Mouse (Mus musculus): ENCODE results near the gene Smyd1. TPM values are rescaled to one million over a fixed set of nuclear protein-coding genes. Genes with fewer than 3 reads are reported as not detected.

Smyd1 gene
- total and polyA plus RNA-seq, 3 experiments, result 0.08 to 0.37 (median 0.08) TPM

GRCm38 (mm10) chr6:71262142-71262833 lies 59.7 kb downstream of the Smyd1 start:
- in situ Hi-C loops (cut with MboI; ENCODE audit: low pct_ligation_motif_present, low pct_unique_long_range_greater_than_20kb, low sequenced_read_pairs), result loop anchor here (10.0 kb wide), 1 partner anchor 97 kb away; no protein-coding TSS in a partner anchor

GRCm38 (mm10) chr6:71261060-71261459 lies 61.0 kb downstream of the Smyd1 start:
- H3K79me2 ChIP-seq (replicated peaks; ENCODE audit: control insufficient read depth, extremely low read depth, insufficient read depth, poor library complexity, severe bottlenecking), result no peaks in the 10 kb centered on the region
- no peaks in the 10 kb centered on the region for H3K36me3 ChIP-seq (replicated peaks in 1 of 2; ENCODE audit: control insufficient read depth in 1 of 2, insufficient read depth in 1 of 2, low read length in 1 of 2)
- no peak overlapping the region for H3K27ac ChIP-seq (ENCODE audit: insufficient read depth, low read depth)
- TF ChIP-seq POLR2AphosphoS2 (IDR thresholded peaks at IDR 0.05; ENCODE audit: low read depth, low read length) (no peak), SMC3 (IDR thresholded peaks at IDR 0.05; ENCODE audit: low read depth, low read length) (no peak), TCF12 (IDR thresholded peaks at IDR 0.05; ENCODE audit: low read depth, low read length) (no peak), RAD21 (IDR thresholded peaks at IDR 0.05; ENCODE audit: low read depth, low read length) (no peak), ZMIZ1 (IDR thresholded peaks at IDR 0.05; ENCODE audit: low read depth, low read length) (no peak), ZNF384 (IDR thresholded peaks at IDR 0.05; ENCODE audit: low read depth, low read length) (no peak), KAT2A (IDR thresholded peaks at IDR 0.05; ENCODE audit: insufficient replicate concordance, low read length) (no peak), NELFE (IDR thresholded peaks at IDR 0.05; ENCODE audit: low read depth, low read length) (no peak), GABPA (IDR thresholded peaks at IDR 0.05; ENCODE audit: insufficient replicate concordance, low read depth, low read length) (no peak), ETS1 (conservative IDR thresholded peaks at IDR 0.05; ENCODE audit: low read depth, low read length) (no peak), ZKSCAN1 (IDR thresholded peaks at IDR 0.05; ENCODE audit: borderline replicate concordance, low read depth, low read length) (no peak), TBP (conservative IDR thresholded peaks at IDR 0.05; ENCODE audit: low read depth, low read length) (no peak), USF2 (conservative IDR thresholded peaks at IDR 0.05; ENCODE audit: low read depth, low read length) (no peak), BHLHE40 (IDR thresholded peaks at IDR 0.05; ENCODE audit: low read depth, low read length) (no peak), NRF1 (IDR thresholded peaks at IDR 0.05; ENCODE audit: low read depth, low read length) (no peak), CTCF (conservative IDR thresholded peaks at IDR 0.05 in 1 of 2, IDR thresholded peaks at IDR 0.05 in 1 of 2; ENCODE audit: low read depth in 2 of 2, low read length in 2 of 2) (no peak), SIN3A (IDR thresholded peaks at IDR 0.05; ENCODE audit: low read length) (no peak)
- no peak overlapping the region for H3K4me3 ChIP-seq (replicated peaks in 1 of 3; ENCODE audit: low read depth in 2 of 3, low read length in 2 of 3, poor library complexity in 1 of 3)
- dilution Hi-C loops (cut with MboI; ENCODE audit: extremely low pct_ligation_motif_present, extremely low pct_unique_long_range_greater_than_20kb, low sequenced_read_pairs), result no loop called here
- in situ Hi-C loops (cut with MboI; ENCODE audit: low pct_ligation_motif_present, low pct_unique_long_range_greater_than_20kb, low sequenced_read_pairs), result loop anchor here (10.0 kb wide), 1 partner anchor 96 kb away; no protein-coding TSS in a partner anchor
- peaks cover 13 to 16% of the 10 kb centered on the region in 2 experiments; a peak in 3 of 4 replicates for H3K4me1 ChIP-seq (ENCODE audit: control insufficient read depth in 1 of 2, insufficient read depth in 2 of 2)
- no peaks in the 10 kb centered on the region for H3K9me3 ChIP-seq (replicated peaks; ENCODE audit: low read length)
- H3K9ac ChIP-seq (ENCODE audit: insufficient read depth, low read depth), result no peak overlapping the region
- DNase-seq (ENCODE audit: extremely low read depth), result no peak
- H3K4me2 ChIP-seq (ENCODE audit: insufficient read depth, low read depth, poor library complexity, severe bottlenecking), result no peak overlapping the region
- H3K27me3 ChIP-seq (replicated peaks), result no peaks in the 10 kb centered on the region

More at GRCm38 (mm10) chr6:71262142-71262833, 59.7 kb downstream of the Smyd1 start:
- no peak overlapping the region; the same call in 1 of the 2 replicates for H3K4me2 ChIP-seq (ENCODE audit: insufficient read depth, low read depth, poor library complexity, severe bottlenecking)
- TF ChIP-seq EP300 (IDR thresholded peaks at IDR 0.05; ENCODE audit: low read length) (no peak), MEF2A (IDR thresholded peaks at IDR 0.05; ENCODE audit: borderline replicate concordance, low read depth, low read length) (peak; percentile 25; the same call in 1 of the 2 replicates)
- no peak overlapping the region for H3K27ac ChIP-seq (ENCODE audit: insufficient read depth, low read depth)
- H3K4me3 ChIP-seq (replicated peaks in 1 of 3; ENCODE audit: low read depth in 2 of 3, low read length in 2 of 3, poor library complexity in 1 of 3), result no peak overlapping the region
- no peaks in the 10 kb centered on the region for H3K9me3 ChIP-seq (replicated peaks; ENCODE audit: low read length)
- no peaks in the 10 kb centered on the region for H3K79me2 ChIP-seq (replicated peaks; ENCODE audit: control insufficient read depth, extremely low read depth, insufficient read depth, poor library complexity, severe bottlenecking)
- H3K4me1 ChIP-seq (ENCODE audit: control insufficient read depth in 1 of 2, insufficient read depth in 2 of 2), result peaks cover 13 to 16% of the 10 kb centered on the region in 2 experiments; a peak in 3 of 4 replicates
- no peaks in the 10 kb centered on the region for H3K36me3 ChIP-seq (replicated peaks in 1 of 2; ENCODE audit: control insufficient read depth in 1 of 2, insufficient read depth in 1 of 2, low read length in 1 of 2)
- no peaks in the 10 kb centered on the region for H3K27me3 ChIP-seq (replicated peaks)
- no peak overlapping the region for H3K9ac ChIP-seq (ENCODE audit: insufficient read depth, low read depth)
- no peak for DNase-seq (ENCODE audit: extremely low read depth)
- dilution Hi-C loops (cut with MboI; ENCODE audit: extremely low pct_ligation_motif_present, extremely low pct_unique_long_range_greater_than_20kb, low sequenced_read_pairs), result no loop called here
